Mouse (Mus musculus) liver, adult 2 months (tissue): ENCODE measurements around the gene Odf2.

Experiments used
- CTCF ChIP-seq: fragments of 200-500 bp; IDR thresholded peaks from 2 replicates; pipeline ENCODE4 v1.5.1; 2011; ENCODE audit warnings: low read depth, low read length, control low read depth
- POLR2A ChIP-seq: fragments of 200-500 bp; IDR thresholded peaks from 2 replicates; pipeline ENCODE4 v1.6.1; 2011; ENCODE audit warnings: low read length, control low read depth; ENCODE audit not compliant: insufficient read depth; ENCODE audit errors: extremely low read depth

DNA sequence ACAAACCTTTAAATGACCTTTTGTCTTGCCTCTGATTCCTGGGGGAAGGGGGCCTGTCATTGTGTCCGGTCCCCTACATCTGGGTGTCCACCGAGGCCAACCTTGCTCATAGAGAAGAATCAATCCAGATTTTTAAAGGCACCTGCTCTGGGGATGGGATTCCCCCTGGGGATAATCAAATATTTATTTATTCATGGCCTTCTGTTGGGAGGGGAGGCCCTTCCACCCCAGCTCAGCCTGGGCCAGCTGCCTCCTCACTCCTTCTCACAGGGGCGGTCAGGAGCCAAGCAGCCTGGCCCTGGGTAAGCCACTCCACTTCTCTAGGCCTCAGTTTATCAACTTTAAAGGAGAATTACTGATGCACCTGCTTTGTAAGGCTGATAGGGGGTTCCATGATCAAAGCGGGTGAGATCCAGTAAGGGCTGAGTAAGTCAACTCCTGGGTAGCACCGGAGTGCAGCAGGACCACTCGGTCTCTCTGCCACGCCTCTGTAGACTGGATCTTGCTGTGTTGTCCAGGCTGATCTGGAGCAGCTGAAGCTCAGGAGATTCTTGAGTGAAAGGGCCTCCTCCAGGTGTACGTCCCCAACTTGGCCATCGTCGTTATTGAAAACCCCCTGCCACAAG is 33.3 kb upstream of the Odf2 start:
- no peak for TF ChIP-seq CTCF
- TF ChIP-seq POLR2A: no peak
